Mouse (Mus musculus): ENCODE data around the gene Hhip.
"Not testable (repeated sequence)": the region's sequence is repeated elsewhere in the genome, so short reads cannot be mapped to it uniquely, and the experiment has no call there.

Hhip gene

GRCm38 (mm10) chr8:79992121-79992848 lies 65.5 kb downstream of the Hhip start:
- no peak for DNase-seq

GRCm38 (mm10) chr8:79991420-79991819 lies 66.4 kb downstream of the Hhip start:
- not testable (repeated sequence) for DNase-seq

- DNase-seq, result no peak
Measured at GRCm38 (mm10) chr8:79984946-79985345, 72.9 kb downstream of the Hhip start.

GRCm38 (mm10) chr8:79982144-79982543 lies 75.7 kb downstream of the Hhip start:
- DNase-seq, result no peak

- no peak for DNase-seq
Measured at GRCm38 (mm10) chr8:79966159-79966558, 91.6 kb downstream of the Hhip start.

- DNase-seq, result no peak
Measured at GRCm38 (mm10) chr8:79952857-79953256, 104.9 kb downstream of the Hhip start.

GRCm38 (mm10) chr8:79950376-79950775 lies 107.4 kb downstream of the Hhip start:
- no peak for DNase-seq

GRCm38 (mm10) chr8:79945501-79946076 lies 112.2 kb downstream of the Hhip start:
- DNase-seq, result no peak

- no peak for DNase-seq
Measured at GRCm38 (mm10) chr8:79941070-79941469, 116.7 kb downstream of the Hhip start.

- no peak for DNase-seq
Measured at GRCm38 (mm10) chr8:79936856-79937445, 120.9 kb downstream of the Hhip start.

- no peak for DNase-seq
Measured at GRCm38 (mm10) chr8:79935793-79936192, 122.0 kb downstream of the Hhip start.

- no peak for DNase-seq
Measured at GRCm38 (mm10) chr8:79929202-79929601, 128.6 kb downstream of the Hhip start.

- DNase-seq, result no peak
Measured at GRCm38 (mm10) chr8:79917211-79917610, 140.6 kb downstream of the Hhip start.

Measured in liver (tissue).